Mouse (Mus musculus) liver, embryonic 12.5 days (tissue): ENCODE measurements around the gene Reps2. TPM values are rescaled to one million over a fixed set of nuclear protein-coding genes. Genes with fewer than 3 reads are reported as not detected.

ENCODE experiments used
- ATAC-seq: fragments of 200-750 bp; cut with Nextera tagmentation; 2 replicates; pipeline ENCODE4 v1.8.0; 2017; ENCODE audit warnings: moderate number of reproducible peaks, mild to moderate bottlenecking, moderate library complexity
- H3K27ac ChIP-seq: fragments of 300-500 bp; sonication (generic); 2 replicates; pipeline ENCODE4 v1.5.1; 2016; ENCODE audit warnings: mild to moderate bottlenecking
- H3K27me3 ChIP-seq: fragments of 300-500 bp; sonication (generic); replicated peaks from 2 replicates; pipeline ENCODE4 v1.6.1; 2016; ENCODE audit warnings: mild to moderate bottlenecking, moderate library complexity
- H3K36me3 ChIP-seq: fragments of 300-500 bp; sonication (generic); 2 replicates; pipeline ENCODE4 v1.6.1; 2016; ENCODE audit warnings: mild to moderate bottlenecking, moderate library complexity
- H3K4me1 ChIP-seq: fragments of 300-500 bp; sonication (generic); 2 replicates; pipeline ENCODE4 v1.6.1; 2016
- H3K4me2 ChIP-seq: fragments of 300-500 bp; sonication (generic); 2 replicates; pipeline ENCODE4 v1.6.1; 2016; ENCODE audit warnings: mild to moderate bottlenecking, moderate library complexity
- H3K4me3 ChIP-seq: fragments of 300-500 bp; sonication (generic); 2 replicates; pipeline ENCODE4 v1.5.1; 2016; ENCODE audit warnings: mild to moderate bottlenecking, moderate library complexity
- H3K9ac ChIP-seq: fragments of 300-500 bp; sonication (generic); 2 replicates; pipeline ENCODE4 v1.6.1; 2016; ENCODE audit warnings: mild to moderate bottlenecking, moderate library complexity
- H3K9me3 ChIP-seq: fragments of 300-500 bp; sonication (generic); replicated peaks from 2 replicates; pipeline ENCODE4 v1.6.1; 2016; ENCODE audit warnings: mild to moderate bottlenecking, moderate library complexity
- WGBS: fragments of 180-500 bp; shearing (Covaris S2); methylation state at CpG from one replicate; pipeline ENCODE4 v1.1.7; 2016; ENCODE audit not compliant: insufficient replicate concordance; 5-methylcytosine and 5-hydroxymethylcytosine counted together
- polyA plus RNA-seq: library from polyadenylated mRNA; unstranded; fragments of >200 nt; fragmentation: Nextera tagmentation; extraction: Ambion mirVana; gene quantifications from 2 replicates; pipeline ENCODE4 v1.2.1, GENCODE M21; 2016

The Reps2 gene
- polyA plus RNA-seq, 1 experiment from 2014 or later: 1.4 TPM

- peaks cover 11% of the 10 kb centered on the region; the same call in 1 of the 2 replicates for H3K27me3 ChIP-seq
- H3K27ac ChIP-seq: peak overlapping the region; percentile 69
- peak overlapping the region; percentile 93 for H3K4me2 ChIP-seq
- H3K9ac ChIP-seq: no peak overlapping the region
- no peak overlapping the region; the same call in 1 of the 2 replicates for H3K4me3 ChIP-seq
- WGBS: 47% methylated on average over 4 of the region's 4 CpGs
- H3K36me3 ChIP-seq: no peaks in the 10 kb centered on the region
- ATAC-seq: peak; percentile 49; the same call in 1 of the 2 replicates
- H3K9me3 ChIP-seq: no peaks in the 10 kb centered on the region
- H3K4me1 ChIP-seq: peaks cover 16% of the 10 kb centered on the region; the same call in 1 of the 2 replicates
Measured at GRCm38 (mm10) chrX:162641764-162642163, 1.7 kb downstream of the Reps2 start.

- no peaks in the 10 kb centered on the region for H3K4me1 ChIP-seq
- H3K9ac ChIP-seq: no peak overlapping the region
- no peaks in the 10 kb centered on the region; the same call in 1 of the 2 replicates for H3K27me3 ChIP-seq
- H3K9me3 ChIP-seq: no peaks in the 10 kb centered on the region
- no peak for ATAC-seq
- H3K36me3 ChIP-seq: no peaks in the 10 kb centered on the region
- H3K4me2 ChIP-seq: no peak overlapping the region
- 19% methylated on average over 2 of the region's 2 CpGs for WGBS
- no peak overlapping the region for H3K27ac ChIP-seq
- H3K4me3 ChIP-seq: no peak overlapping the region
Measured at GRCm38 (mm10) chrX:162635159-162635558, 8.3 kb downstream of the Reps2 start.

GRCm38 (mm10) chrX:162622091-162622437, 21.4 kb downstream of the Reps2 start:
- no peak overlapping the region for H3K27ac ChIP-seq
- 62% methylated on average over 1 of the region's 1 CpGs for WGBS
- no peaks in the 10 kb centered on the region for H3K36me3 ChIP-seq

GRCm38 (mm10) chrX:162621194-162622090, 22.0 kb downstream of the Reps2 start:
- no peak for ATAC-seq
- no peaks in the 10 kb centered on the region for H3K36me3 ChIP-seq
- 75% methylated on average over 5 of the region's 5 CpGs for WGBS
- H3K27me3 ChIP-seq: no peaks in the 10 kb centered on the region
- no peak overlapping the region for H3K9ac ChIP-seq
- H3K4me2 ChIP-seq: no peak overlapping the region
- H3K9me3 ChIP-seq: no peaks in the 10 kb centered on the region
- no peaks in the 10 kb centered on the region for H3K4me1 ChIP-seq
- no peak overlapping the region for H3K4me3 ChIP-seq
- H3K27ac ChIP-seq: no peak overlapping the region

More at GRCm38 (mm10) chrX:162622091-162622437, 21.4 kb downstream of the Reps2 start:
- H3K9me3 ChIP-seq: no peaks in the 10 kb centered on the region
- H3K4me3 ChIP-seq: no peak overlapping the region
- H3K4me2 ChIP-seq: no peak overlapping the region
- H3K4me1 ChIP-seq: no peaks in the 10 kb centered on the region
- no peak for ATAC-seq
- no peaks in the 10 kb centered on the region for H3K27me3 ChIP-seq
- H3K9ac ChIP-seq: no peak overlapping the region

- Histone ChIP-seq H3K9me3 (no peaks in the 10 kb centered on the region), H3K4me2 (no peak overlapping the region), H3K4me3 (no peak overlapping the region), H3K4me1 (no peaks in the 10 kb centered on the region), H3K27me3 (no peaks in the 10 kb centered on the region), H3K36me3 (no peaks in the 10 kb centered on the region), H3K27ac (no peak overlapping the region), H3K9ac (no peak overlapping the region)
- 47% methylated on average over 2 of the region's 2 CpGs for WGBS
- ATAC-seq: no peak
Measured at GRCm38 (mm10) chrX:162619705-162620104, 23.7 kb downstream of the Reps2 start.

GRCm38 (mm10) chrX:162618547-162618946, 24.9 kb downstream of the Reps2 start:
- Histone ChIP-seq H3K36me3 (no peaks in the 10 kb centered on the region), H3K4me3 (no peak overlapping the region), H3K9ac (no peak overlapping the region), H3K27me3 (no peaks in the 10 kb centered on the region), H3K9me3 (no peaks in the 10 kb centered on the region), H3K4me1 (no peaks in the 10 kb centered on the region), H3K4me2 (no peak overlapping the region), H3K27ac (no peak overlapping the region)
- WGBS: 79% methylated on average over 3 of the region's 3 CpGs
- 0 out of 2 replicates have a peak, but pooled peaks have one; percentile 40 for ATAC-seq

- Histone ChIP-seq H3K36me3 (no peaks in the 10 kb centered on the region), H3K27me3 (no peaks in the 10 kb centered on the region; the same call in 1 of the 2 replicates), H3K4me2 (no peak overlapping the region), H3K9ac (no peak overlapping the region), H3K27ac (no peak overlapping the region), H3K4me3 (no peak overlapping the region), H3K9me3 (no peaks in the 10 kb centered on the region), H3K4me1 (peaks cover 5% of the 10 kb centered on the region; the same call in 1 of the 2 replicates)
- 69% methylated on average over 2 of the region's 2 CpGs for WGBS
- ATAC-seq: peak; percentile 65
Measured at GRCm38 (mm10) chrX:162606113-162606512, 37.3 kb downstream of the Reps2 start.

GRCm38 (mm10) chrX:162599666-162600065, 43.8 kb downstream of the Reps2 start:
- no peaks in the 10 kb centered on the region for H3K36me3 ChIP-seq
- WGBS: 85% methylated on average over 3 of the region's 3 CpGs
- H3K27ac ChIP-seq: no peak overlapping the region
- H3K4me1 ChIP-seq: no peaks in the 10 kb centered on the region
- no peak for ATAC-seq
- H3K9ac ChIP-seq: no peak overlapping the region
- H3K4me2 ChIP-seq: no peak overlapping the region
- no peaks in the 10 kb centered on the region for H3K27me3 ChIP-seq
- no peaks in the 10 kb centered on the region for H3K9me3 ChIP-seq
- H3K4me3 ChIP-seq: no peak overlapping the region

- H3K4me2 ChIP-seq: no peak overlapping the region
- H3K4me1 ChIP-seq: no peaks in the 10 kb centered on the region
- no peaks in the 10 kb centered on the region for H3K36me3 ChIP-seq
- H3K27me3 ChIP-seq: no peaks in the 10 kb centered on the region
- 56% methylated on average over 8 of the region's 8 CpGs for WGBS
- H3K9ac ChIP-seq: no peak overlapping the region
- no peaks in the 10 kb centered on the region for H3K9me3 ChIP-seq
- H3K4me3 ChIP-seq: no peak overlapping the region
- no peak overlapping the region for H3K27ac ChIP-seq
- ATAC-seq: no peak
Measured at GRCm38 (mm10) chrX:162591005-162591801, 52.2 kb downstream of the Reps2 start.

- ATAC-seq: no peak
- no peaks in the 10 kb centered on the region for H3K4me1 ChIP-seq
- 67% methylated on average over 6 of the region's 6 CpGs for WGBS
- H3K4me2 ChIP-seq: no peak overlapping the region
- H3K27me3 ChIP-seq: no peaks in the 10 kb centered on the region
- H3K4me3 ChIP-seq: no peak overlapping the region
- H3K9me3 ChIP-seq: no peaks in the 10 kb centered on the region
- no peak overlapping the region for H3K27ac ChIP-seq
- H3K9ac ChIP-seq: no peak overlapping the region
- H3K36me3 ChIP-seq: no peaks in the 10 kb centered on the region
Measured at GRCm38 (mm10) chrX:162590145-162590790, 53.2 kb downstream of the Reps2 start.

GRCm38 (mm10) chrX:162589173-162589805, 54.2 kb downstream of the Reps2 start:
- no peak for ATAC-seq
- no peaks in the 10 kb centered on the region for H3K27me3 ChIP-seq
- 80% methylated on average over 3 of the region's 3 CpGs for WGBS

More at GRCm38 (mm10) chrX:162589173-162589805, 54.2 kb downstream of the Reps2 start:
- Histone ChIP-seq H3K36me3 (no peaks in the 10 kb centered on the region), H3K27ac (no peak overlapping the region), H3K9me3 (no peaks in the 10 kb centered on the region), H3K4me2 (no peak overlapping the region), H3K4me3 (no peak overlapping the region), H3K9ac (no peak overlapping the region), H3K4me1 (no peaks in the 10 kb centered on the region)
